Mouse (Mus musculus) left cerebral cortex, adult 9 months (tissue): ENCODE data around the gene Pdcd5.

Experiments used
- DNase-seq, 2 experiments: peaks; one replicate each; pipeline ENCODE4 v3.0.0; 2022; ENCODE audit warnings: low spot score in 2 of 2

Gene Pdcd5

DNA sequence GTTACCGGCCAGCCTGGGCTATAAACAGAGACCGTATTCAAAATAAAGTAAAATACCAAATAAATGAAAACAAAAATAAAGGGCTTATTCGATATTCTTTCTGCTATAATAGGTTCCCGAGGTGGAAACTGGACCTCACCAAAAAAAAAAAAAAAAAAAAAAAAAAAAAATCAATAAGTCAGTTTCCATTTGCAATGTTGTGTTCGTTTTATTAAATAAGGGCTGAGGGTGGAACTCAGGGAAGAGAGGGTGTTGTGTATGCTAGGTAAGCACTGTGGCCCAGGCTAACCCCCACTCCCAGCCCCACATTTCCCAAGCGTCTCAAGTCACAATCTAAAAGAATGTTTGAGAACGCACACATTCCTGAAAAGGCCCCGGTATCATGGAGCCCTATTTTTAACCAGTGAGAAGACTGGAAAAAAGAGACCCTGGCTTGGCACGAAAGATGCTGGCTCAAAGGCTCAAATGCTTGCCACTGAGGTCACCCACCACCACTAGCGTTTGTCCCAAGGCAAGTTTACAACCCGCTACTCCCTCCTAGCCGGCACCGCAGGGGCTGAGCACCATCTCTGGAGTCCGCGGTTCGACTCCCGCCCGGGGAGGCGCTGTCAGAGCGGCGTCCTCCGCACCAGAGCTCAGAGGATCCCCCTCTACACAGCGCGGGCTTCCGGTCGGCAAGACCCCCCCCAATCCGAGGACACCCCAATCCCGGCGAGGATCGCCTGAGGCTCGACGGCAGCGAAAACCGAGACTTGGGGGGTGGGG, 822 bp downstream of the Pdcd5 start:
- no peak for DNase-seq

GRCm38 (mm10) chr7:35640072-35640471, 7.2 kb downstream of the Pdcd5 start:
- DNase-seq, result no peak

GRCm38 (mm10) chr7:35636874-35637273, 10.4 kb downstream of the Pdcd5 start:
- DNase-seq, result no peak

GRCm38 (mm10) chr7:35636229-35636628, 11.1 kb downstream of the Pdcd5 start:
- no peak for DNase-seq

GRCm38 (mm10) chr7:35628496-35628895, 18.8 kb downstream of the Pdcd5 start:
- DNase-seq, result no peak

DNA sequence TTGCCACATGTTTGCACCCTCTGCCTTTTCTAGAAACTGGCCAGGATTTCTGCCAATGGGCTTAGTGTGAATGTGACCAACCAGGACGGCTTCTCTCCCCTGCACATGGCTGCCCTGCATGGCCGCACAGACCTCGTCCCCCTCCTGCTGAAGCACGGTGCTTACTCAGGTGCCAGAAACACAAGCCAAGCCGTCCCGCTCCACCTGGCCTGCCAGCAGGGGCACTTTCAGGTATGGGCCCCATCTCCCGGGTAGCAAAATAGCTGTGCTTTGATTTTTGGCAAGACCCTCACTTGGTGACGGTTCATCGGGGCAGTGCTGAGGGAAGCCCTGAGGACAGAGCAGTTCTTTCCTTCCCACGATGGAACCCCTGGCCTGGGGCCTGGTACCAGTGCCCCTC, 19.9 kb downstream of the Pdcd5 start:
- DNase-seq, result no peak

GRCm38 (mm10) chr7:35626038-35626437, 21.3 kb downstream of the Pdcd5 start:
- no peak for DNase-seq

- no peak for DNase-seq
Observed at GRCm38 (mm10) chr7:35622626-35623025, 24.7 kb downstream of the Pdcd5 start.

DNA sequence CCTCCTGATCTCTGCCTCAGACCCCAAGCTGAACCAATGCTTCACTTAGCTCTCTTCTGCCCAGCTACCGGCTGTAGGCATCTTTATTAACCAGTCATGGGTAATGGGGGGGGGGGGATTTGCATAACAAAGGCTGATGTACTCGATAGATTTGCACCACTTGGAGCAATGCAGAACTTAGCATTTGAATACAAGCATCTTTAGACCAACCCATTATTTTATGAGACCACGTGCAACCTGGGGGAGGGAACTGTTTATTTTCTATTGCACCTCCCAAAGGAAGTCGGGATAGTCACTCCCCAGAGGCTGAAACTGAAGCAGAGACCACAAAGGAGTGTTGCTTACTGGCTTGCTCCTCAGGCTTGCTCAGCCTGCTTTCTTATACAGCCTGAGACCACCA, 29.8 kb downstream of the Pdcd5 start:
- DNase-seq, result no peak

DNA sequence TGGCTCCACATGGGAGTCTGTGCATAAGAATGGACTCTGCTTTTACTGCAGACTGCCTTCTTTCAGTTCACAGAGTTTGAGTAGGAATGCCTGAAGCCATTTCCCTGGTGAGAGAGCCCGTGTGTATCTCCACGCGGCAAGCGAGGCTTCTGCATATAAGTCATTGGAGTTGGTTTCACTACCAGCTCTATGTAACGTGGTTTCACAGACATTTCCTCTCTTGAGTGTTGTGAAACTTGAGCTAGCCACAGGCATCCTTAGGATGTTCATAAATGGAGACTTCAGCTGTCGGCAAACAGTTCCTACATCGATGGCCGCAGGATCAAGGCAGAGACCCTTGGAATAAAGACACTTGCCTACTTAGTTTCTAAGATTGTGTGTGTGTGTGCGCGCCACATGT, 38.1 kb downstream of the Pdcd5 start:
- no peak for DNase-seq

DNA sequence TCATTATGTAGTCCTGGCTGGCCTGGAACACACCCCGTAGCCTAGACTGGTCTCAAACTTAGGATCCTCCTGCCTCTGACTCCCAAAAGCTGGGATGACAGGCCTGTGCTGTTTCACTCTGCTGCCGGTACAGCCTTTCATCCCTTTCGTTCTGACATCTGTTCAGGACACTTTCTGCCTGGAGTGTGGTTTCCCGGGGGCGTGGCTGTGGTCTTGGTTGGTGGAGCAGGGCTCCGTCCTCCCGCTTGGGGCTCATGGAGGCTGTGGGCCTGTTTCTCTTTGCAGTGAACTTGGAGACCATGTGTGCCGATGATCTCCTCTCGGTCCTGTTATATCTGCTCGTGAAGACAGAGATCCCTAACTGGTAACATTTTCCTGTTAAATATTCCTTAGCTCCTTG, 40.5 kb downstream of the Pdcd5 start:
- no peak for DNase-seq

GRCm38 (mm10) chr7:35602766-35603165, 44.6 kb downstream of the Pdcd5 start:
- no peak for DNase-seq

- DNase-seq, result no peak
Observed at GRCm38 (mm10) chr7:35601106-35601505, 46.2 kb downstream of the Pdcd5 start.

GRCm38 (mm10) chr7:35600031-35600430, 47.3 kb downstream of the Pdcd5 start:
- no peak for DNase-seq

- no peak for DNase-seq
Observed at GRCm38 (mm10) chr7:35599492-35599891, 47.8 kb downstream of the Pdcd5 start.

- no peak for DNase-seq
Observed at GRCm38 (mm10) chr7:35594311-35594710, 53.0 kb downstream of the Pdcd5 start.
